Mouse (Mus musculus): ENCODE data around the gene Fscn2. TPM values are rescaled to one million over a fixed set of nuclear protein-coding genes. Genes with fewer than 3 reads are reported as not detected.

Fscn2 gene
- total RNA-seq, 2 experiments from 2014 or later: 1.0 TPM; not detected in 1

DNA sequence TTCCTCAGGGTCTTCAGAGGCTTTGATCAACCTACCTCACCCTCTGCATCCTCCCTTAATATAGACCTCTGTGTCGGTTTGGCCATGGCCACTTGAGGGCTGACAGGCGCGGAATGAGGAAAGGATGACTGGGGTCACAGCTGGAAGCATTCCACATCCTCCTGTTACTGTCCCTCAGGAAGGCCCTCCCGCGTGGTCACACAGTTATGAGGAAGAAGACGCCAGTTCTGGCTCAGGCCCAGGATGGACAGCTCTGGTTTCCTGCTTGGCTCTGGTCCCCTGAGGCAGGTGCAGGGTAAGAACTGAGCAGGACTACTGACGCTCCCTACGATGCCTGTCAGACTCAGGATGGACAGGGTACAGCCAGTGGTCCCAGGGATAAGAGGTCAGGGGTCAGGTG is 1.3 kb upstream of the Fscn2 start:
- DNase-seq: no peak

DNA sequence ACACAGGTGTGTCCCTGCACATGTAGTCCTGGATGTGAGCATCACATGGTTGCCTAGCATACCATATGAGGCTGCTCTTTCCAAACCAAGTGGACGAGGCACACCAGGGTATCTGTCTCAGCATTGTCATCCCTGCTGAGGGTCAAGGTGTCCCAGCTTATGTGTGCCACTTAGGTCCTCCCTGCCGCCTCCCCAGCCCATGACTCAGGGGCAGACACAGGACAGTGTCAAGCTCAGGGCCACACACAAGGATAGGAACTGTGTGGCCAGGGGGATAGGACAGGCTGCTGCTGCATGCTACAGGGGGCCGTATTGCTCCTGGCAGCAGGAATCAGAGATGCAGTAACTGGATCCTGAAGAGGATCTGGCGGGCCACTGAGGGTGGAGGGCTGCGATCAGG is 579 bp upstream of the Fscn2 start:
- DNase-seq: no peak

DNA sequence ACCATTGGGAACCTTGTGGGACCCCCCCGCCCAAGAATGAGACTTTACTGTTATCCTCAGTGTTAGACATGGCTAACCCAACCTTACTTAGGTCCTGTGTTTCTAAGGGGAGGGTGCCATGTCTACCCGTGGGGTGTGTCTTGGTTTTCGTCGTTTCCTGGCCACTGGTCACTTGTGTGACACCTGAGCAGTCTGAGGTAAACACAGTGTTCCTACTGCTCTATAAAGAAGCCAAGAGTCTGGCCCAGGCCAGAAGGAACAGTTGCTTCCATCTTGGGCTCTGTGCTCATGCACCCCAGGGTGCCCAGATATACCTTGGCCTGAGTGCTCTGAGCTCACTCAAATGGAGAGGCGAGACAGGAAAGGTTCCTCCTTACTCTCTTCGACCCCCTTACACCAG is 1.6 kb downstream of the Fscn2 start:
- no peak for DNase-seq

DNA sequence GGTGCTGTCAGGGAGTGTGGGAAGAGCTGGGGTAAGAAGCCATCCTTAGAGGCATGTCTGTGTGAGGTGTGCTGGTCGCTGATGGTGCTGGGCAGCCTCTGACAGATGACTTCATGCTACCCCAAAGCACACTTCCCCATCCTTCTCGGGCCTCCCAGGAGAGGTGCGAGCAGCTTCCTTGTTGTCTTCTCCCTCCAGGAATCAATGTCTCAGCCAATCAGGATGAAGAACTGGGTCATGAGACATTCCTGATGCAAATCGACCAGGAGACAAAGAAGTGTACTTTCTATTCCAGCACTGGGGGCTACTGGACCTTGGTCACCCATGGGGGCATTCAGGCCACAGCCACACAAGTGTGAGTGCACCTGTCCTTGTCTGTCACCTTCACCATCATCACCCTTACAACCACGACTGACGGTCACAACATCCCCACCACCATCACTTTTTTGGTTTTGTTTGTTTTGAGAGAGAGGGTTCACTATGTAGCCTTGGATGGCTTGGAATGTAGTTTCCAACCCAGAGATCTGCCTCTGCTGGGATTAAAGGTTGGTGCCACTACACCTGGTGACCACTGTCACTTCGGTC is 5.2 kb downstream of the Fscn2 start:
- no peak for DNase-seq

DNA sequence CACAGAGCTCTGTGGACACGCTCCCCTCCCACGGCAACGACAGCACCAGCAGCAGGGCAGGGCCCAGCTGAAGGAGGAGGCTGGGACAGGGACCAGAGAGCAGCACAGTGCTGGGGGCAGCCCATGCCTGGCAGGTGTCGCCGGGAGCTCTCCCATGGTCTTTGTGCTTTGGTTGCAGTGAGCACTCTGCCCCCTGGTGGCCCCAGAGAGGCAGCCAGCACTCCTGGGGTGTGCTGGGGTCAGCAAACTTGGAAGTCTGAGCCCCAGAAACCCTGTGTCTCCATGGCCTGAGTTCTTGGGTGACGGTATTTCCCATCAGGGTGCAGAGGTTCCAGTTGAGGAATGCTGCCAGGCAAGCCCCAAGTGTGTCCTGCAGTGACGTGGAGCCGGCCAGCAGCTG is 8.3 kb downstream of the Fscn2 start:
- DNase-seq: peak; percentile 60 to 64

DNA sequence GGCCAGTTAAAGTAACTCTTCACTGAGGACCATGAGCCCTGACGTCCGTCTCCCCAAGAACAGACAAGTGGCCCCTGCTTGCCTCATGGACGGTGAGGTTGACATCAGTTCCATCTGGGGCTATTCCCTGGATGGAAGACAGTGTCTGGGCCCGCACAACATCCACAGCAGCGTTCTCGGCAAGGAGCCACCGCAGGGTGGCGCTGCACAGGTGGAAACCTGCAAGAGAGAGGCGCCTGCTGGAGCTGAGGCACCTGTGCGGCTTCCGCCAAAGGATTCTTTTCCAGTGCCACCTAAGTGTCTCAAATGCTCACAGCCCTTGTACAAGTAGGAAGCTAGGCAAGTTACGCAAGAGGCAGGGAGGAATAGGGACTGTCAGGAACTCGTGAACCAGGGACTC is 11.7 kb downstream of the Fscn2 start:
- DNase-seq: no peak

DNA sequence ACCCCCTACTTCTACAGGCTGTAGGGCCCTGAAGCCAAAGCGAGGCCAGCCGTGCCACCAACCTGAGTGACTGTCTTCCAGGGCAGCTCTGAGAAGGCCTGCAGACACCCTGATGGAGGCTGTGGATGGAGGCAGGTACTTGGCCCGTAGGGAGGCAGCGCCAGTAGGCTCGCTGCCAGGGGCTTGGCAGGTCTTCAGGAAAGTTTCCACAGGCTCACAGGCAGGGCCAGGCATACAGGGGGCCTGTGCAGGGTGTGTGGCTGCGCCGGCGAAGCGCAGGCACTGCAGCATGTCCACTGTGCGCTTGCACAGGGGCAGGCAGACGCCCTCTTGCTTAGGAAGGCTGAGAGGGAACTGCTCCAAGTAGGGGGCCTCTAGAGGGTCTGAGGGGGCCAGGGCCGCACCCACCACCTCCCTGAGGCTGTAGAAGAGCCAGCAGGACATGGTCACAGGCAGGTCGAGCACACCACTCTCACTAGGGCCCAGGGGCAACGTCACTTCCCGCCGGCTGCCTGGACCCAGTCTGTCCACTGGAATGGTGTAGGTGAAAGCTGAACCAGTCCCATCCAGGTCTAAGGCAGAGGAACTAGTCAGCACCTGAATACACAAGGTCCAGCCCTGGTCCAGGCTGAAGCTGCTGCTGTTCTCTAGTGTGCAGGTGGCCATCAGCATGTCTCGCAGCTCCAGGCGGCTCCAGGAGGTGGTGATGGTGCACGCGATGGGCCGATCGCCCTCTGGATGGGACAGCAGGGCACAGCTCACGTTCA is 12.7 kb downstream of the Fscn2 start:
- no peak for DNase-seq

DNA sequence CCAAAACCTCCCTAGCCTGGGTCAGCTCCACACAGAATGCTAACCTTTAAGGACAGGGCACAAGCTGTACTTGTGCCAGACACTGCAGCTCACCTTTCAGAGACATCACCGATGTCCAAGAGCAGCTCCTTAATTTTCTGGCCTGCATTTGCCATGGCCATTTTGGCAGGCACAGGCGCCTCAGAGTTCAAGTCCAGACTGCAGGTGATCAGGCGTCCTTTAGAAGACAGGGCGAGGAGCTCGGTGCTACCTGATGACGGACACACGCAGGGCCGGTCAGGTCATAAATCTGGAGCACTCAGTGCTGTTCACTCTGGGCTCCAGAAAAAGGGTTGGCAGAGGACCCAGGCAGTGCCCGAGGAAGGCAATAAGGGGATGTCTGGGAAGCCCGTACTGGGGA is 14.0 kb downstream of the Fscn2 start:
- no peak for DNase-seq

DNA sequence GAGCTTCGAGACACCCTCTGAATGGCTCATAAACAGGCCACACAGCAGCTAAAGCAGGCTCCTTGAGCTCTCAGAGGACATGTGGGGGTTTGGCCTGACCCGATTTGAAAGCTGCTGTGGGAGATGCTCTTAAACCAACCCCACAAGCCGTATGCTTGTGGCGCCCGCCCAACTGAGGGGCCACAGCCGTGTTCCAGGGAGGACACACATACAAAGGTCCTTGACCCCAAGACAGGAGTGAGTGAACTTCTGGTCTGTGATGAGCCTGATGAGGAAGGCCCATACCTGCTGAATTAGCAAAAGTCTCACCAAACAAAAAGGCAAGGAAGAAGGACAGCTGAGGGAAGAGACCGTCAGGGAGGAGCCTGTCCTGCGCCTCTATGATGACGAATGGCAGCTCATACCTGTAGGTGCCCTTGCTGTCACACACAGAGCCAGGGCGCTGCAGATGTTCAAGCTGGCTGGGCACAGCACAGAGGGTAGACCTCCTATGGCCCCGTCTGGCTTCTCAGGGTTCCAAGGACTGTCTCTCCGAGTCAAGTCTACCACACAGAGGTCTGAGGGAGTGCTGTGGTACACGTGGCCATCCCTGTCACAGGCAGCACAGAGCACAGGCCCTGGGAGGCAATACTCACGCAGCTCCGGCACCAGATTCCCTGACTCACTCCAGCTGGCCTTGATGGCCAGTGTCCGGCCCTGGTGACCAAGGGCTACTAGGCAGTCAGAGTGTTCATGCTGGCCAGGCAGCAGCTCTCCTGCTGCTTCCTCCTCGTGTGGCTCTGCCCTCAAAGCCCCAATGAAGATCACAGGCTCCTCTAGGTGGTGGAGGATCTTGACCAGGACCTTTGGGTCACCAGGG is 15.2 kb downstream of the Fscn2 start:
- no peak for DNase-seq

DNA sequence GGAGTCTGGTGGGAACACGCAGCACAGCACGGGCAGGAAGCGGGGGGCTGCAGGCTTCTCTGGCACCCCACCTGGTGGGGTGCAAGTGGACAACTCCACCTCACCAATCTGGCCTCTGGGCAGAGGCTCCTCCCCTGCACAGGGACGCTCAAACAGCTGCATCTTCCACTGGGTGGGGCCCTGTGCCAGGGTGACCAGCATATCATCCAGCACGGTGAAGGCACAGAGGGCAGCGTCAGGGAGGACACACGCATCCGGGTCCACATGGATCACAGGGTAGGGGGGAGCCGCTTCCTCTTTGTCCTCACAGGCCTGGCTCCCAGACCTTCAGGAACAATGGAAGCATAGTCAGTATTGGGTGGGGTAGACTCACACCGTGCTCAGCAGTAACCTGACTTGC is 16.0 kb downstream of the Fscn2 start:
- DNase-seq: no peak

DNA sequence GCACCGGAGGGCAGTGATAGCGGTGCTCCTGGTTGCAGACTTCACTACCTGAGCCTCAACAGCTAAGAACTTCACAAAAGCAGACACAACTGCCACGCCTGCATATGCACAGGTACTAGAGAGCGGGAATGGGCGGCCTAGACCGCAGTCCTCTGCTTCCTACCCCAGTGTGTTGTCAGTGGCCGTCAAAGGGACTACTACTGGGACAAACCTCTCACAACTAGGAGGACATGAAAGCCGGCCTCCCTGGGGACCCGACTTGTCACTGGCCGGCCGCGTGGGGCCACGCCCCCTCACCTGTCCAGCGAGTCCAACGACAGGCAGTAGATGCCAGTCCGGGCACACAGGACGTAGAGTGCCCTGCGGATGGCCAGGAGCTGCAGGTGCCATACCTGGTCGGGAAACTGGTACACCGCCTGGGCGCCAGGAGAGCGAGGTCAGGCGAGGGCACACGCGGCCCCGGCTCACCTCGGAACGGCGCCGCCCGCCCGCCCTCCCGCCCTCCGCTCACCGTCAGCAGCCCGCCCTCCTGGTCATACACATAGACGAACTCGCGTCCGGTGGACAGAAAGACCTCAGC is 16.8 kb downstream of the Fscn2 start:
- no peak for DNase-seq

DNA sequence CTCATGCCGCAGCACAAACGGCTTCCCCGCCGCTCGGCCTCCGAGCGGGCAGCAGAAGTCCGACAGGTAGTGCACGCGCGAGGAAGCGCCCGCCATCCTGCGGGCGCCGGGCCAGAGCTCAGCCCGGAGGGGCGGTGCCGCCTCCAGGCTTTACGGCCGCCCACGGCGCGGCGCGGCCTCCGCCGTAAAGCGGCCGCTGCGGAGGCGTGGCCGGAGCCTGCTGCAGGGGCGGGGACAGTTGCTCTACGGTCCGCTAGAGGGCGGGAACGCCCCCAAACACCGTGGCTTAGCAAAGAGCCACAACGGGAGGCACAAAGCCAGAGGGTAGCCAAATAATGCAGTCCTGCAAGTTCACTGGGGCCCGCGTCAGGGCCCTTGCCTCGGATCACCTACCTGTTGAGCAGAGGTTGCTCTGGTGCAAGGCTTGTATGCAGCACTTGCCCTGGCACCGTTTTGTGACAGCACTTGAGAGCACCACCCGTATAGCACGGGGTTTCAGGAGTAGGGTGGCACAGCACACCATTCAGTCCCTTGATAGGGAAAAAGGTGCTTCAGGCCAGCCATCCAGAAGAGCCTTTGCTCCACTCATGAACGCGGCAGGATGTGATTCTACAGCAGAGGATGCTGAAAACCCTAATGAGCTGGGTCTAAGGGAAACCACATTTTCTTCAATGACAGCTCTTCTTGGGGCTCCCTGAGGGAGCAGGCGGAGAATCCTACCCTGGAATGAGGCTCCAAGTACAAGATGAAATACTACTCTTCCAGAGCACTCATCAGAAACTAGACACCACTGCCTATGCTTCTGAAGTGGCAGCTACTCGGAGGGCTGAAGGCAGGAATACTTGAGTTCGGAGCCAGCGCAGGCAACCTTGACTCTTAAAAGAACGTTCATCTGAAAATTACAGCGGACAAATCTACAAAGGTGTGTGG is 17.5 kb downstream of the Fscn2 start, which contains the start of gene Faap100:
Gene Faap100 (minus strand): TSS at position 154 of the 930 bp plus-strand sequence.
- DNase-seq: peak; percentile 83 to 86

DNA sequence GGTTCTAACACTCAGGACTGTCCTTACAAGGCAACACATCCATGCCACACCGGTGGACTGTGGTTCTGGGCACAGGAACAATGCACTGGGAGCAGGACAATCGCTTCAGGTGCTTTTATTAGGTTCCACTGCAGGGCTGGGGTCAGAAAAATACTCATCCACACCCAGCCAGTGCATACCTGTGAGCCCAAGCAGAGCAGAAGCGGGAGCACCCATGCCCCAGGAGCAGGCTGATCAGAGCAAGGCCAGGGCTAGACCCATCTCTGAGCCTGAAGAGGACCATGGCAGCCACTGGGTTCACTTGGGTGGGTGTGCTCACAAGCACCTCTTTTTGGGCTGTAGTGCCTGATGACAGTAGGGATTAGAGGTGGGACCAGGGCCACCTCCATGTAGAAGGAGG is 18.9 kb downstream of the Fscn2 start:
- DNase-seq: no peak

DNA sequence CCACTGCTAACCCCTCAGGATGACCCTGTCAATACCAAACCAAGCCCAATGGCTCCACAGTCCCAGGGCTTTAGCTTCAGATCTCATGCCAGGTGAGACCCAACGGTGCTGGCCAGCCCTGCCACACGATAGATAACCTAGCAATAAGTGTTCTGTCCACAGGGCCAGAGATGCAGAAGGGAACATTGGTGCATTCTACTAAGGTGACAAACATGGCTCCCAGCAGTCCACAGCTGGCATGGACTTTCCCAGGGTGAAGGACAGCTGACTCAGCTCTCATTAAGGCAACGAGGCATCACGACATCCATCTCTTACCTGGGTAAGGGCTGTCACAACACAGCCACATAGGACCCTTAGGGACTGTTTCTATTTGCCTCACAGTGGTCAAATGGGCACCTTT is 19.8 kb downstream of the Fscn2 start:
- no peak for DNase-seq

DNA sequence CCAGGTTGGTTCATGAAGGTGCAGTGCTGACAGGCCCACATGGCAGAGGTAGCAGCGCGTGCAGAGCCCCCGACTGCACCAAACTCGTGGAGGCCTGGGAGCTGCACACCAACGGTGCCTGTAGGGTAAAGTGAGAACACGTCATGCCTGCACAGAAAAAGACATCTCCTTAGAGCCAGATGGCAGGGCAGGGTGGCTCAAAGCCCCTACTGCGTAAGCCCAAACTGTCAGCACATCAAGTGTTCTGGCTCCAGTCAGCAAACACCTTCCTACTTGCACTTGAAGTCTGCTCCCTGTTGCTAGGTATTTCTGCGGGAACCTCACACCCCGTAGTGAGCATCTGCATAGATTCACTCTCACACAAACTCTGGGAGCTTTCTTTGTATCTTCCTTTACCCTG is 21.2 kb downstream of the Fscn2 start:
- no peak for DNase-seq

DNA sequence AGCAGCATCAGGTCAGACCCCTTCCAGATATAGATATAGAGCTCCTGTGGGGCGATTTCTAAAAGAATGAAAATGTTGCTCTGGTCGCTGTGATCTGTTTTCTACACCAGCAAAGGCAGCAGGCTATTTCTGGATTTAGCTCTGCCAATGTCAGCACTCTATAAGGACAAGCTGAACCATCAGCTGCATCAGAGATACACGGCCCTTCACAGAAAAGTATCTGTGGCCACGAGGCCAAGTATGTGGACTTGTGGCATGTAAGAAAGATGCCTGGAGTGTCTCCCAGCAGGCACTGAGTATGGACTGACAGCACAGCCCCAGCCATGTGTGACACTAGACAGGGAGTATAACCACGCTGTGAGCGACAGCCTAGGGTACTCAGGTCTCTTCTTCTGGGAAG is 25.3 kb downstream of the Fscn2 start:
- DNase-seq: no peak

DNA sequence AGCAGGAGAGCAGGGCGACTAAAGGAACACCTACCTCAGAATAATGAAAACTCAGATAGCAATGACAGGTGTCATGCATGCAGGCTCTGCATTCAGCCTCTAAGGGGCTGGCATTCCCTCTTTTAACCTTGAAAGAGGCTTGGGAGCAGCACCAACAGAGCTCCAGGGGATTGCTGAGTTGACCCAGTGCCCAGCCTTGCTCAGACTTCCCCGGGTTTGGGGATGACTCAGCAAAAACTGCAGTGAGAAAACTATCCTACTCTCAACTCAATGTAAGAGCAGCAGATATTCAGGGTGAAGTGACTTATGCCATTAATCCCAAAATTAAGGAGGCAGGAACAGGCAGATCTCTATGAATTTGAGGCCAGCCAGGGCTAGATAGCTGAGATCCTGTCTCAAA is 25.8 kb downstream of the Fscn2 start:
- no peak for DNase-seq

DNA sequence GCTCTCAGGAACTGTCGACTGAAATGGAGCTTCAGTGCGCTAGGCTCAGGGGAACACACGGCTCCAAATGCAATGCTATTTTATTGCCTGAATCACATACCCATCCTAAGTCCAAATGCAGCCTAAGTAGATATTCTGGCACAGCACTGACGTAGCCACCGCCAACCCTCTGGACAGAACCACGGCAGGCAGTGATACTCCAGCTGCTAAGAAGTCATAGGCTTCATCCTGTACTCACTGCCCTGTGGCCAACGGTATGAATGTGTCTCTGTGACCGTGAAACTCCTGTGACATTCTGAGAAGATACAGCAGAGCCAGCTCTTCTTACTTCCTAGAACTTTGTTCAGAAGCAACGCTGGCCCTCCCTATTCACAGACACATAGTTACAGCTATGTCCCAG is 27.2 kb downstream of the Fscn2 start:
- DNase-seq: no peak

DNA sequence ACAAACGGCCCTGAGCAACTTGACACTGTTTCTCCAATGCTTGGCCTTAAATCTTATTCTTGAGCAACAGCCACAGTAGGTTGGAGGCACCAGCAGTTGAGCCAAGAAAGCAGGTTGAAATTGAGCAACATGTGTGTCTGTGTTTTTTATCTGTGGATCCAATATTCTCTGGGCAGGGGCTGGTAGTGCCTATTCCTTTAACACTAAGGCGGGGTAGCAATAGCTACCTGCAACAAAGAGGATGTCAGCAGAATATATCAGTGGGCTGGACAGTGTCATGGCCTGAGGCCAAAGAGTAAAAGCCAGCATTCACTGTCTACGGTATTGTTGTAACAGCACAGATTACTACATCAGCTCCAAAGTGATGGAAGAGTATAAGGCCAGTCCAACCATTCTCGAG is 34.3 kb downstream of the Fscn2 start:
- no peak for DNase-seq

DNA sequence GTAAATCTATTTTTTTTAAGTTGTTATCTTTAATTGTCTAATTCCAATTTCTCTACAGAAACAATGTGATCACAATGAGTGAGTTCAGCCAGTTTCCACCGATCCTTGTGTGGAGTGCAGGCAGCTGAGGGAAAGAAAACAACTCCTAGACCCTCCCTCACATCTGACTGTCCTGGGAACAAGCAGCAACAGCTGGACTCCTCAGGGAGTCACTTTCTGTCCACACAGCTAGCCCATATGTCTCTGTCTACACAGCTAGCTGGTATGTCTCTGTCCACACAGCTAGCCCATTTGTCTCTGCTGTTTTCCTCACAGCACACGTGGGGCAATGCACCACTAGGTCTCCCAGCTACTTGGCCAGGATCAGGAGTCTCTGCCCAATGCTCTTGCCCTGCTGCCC is 36.3 kb downstream of the Fscn2 start:
- DNase-seq: no peak

DNA sequence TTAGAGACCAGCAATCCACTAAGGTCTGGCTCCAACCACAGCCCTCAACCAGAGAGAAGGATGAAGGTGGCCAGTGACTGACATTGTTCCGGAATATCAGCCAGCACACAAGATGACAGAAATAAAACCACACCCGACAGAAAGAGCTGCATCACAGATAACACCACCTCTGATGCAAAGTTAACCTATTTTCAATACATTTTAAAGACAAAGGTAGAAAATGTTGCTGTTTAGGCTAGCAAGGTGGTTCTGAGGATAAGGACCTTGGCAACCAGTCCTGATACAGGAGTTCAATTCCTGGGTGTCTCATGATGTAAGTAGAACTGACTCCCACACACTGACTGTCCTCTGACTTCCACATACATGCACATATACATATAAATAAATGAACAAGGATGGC is 38.0 kb downstream of the Fscn2 start:
- DNase-seq: no peak

DNA sequence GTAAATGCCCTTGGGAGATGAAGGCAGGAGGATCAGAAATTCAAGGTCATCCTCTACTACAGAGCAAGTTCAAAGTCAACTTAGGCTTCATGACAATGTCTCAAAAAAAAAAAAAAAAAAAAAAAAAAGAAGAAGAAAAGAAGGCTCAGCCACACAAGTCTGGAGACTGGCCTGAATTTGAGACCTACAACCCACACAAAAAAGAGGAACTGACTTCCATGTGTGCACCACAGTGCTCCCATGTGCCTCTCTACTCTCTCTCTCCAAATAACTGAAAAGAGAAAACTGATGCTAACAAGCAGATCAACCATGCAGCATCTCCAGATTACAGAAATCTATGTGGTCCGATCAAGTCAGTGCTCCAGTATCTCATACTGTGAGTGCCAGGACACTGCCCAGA is 43.5 kb downstream of the Fscn2 start:
- no peak for DNase-seq

All from layer of hippocampus, postnatal 36 days (tissue).